Mouse (Mus musculus): ENCODE results near the gene Cnnm3.

Cnnm3 gene

GRCm38 (mm10) chr1:36497312-36497711 lies 14.4 kb upstream of the Cnnm3 start:
- no peak for DNase-seq (ENCODE audit: low spot score in 2 of 2)

- peak; percentile 54 to 61 for DNase-seq (ENCODE audit: low spot score in 2 of 2)
Measured at GRCm38 (mm10) chr1:36501261-36501660, 10.4 kb upstream of the Cnnm3 start.

- DNase-seq (ENCODE audit: low spot score in 2 of 2): no peak
Measured at GRCm38 (mm10) chr1:36508238-36508637, 3.4 kb upstream of the Cnnm3 start.

GRCm38 (mm10) chr1:36512089-36512965 lies 660 bp downstream of the Cnnm3 start:
- DNase-seq (ENCODE audit: low spot score in 2 of 2): peak; percentile 36 to 43

- no peak for DNase-seq (ENCODE audit: low spot score in 2 of 2)
Measured at GRCm38 (mm10) chr1:36512966-36513280, 1.3 kb downstream of the Cnnm3 start.

GRCm38 (mm10) chr1:36513310-36513709 lies 1.6 kb downstream of the Cnnm3 start:
- no peak for DNase-seq (ENCODE audit: low spot score in 2 of 2)

GRCm38 (mm10) chr1:36513718-36514117 lies 2.1 kb downstream of the Cnnm3 start:
- no peak for DNase-seq (ENCODE audit: low spot score in 2 of 2)

- DNase-seq (ENCODE audit: low spot score in 2 of 2): no peak
Measured at GRCm38 (mm10) chr1:36518259-36518658, 6.6 kb downstream of the Cnnm3 start.

GRCm38 (mm10) chr1:36519626-36520025 lies 8.0 kb downstream of the Cnnm3 start:
- DNase-seq (ENCODE audit: low spot score in 2 of 2): no peak

- no peak for DNase-seq (ENCODE audit: low spot score in 2 of 2)
Measured at GRCm38 (mm10) chr1:36522210-36522609, 10.5 kb downstream of the Cnnm3 start.

GRCm38 (mm10) chr1:36523332-36524013 lies 11.8 kb downstream of the Cnnm3 start:
- no peak for DNase-seq (ENCODE audit: low spot score in 2 of 2)

GRCm38 (mm10) chr1:36524058-36524457 lies 12.4 kb downstream of the Cnnm3 start:
- no peak for DNase-seq (ENCODE audit: low spot score in 2 of 2)

GRCm38 (mm10) chr1:36525774-36526173 lies 14.1 kb downstream of the Cnnm3 start:
- DNase-seq (ENCODE audit: low spot score in 2 of 2): no peak

GRCm38 (mm10) chr1:36526903-36527302 lies 15.2 kb downstream of the Cnnm3 start:
- no peak for DNase-seq (ENCODE audit: low spot score in 2 of 2)

- DNase-seq (ENCODE audit: low spot score in 2 of 2): no peak
Measured at GRCm38 (mm10) chr1:36528351-36528750, 16.7 kb downstream of the Cnnm3 start.

GRCm38 (mm10) chr1:36529274-36529673 lies 17.6 kb downstream of the Cnnm3 start:
- no peak for DNase-seq (ENCODE audit: low spot score in 2 of 2)

GRCm38 (mm10) chr1:36529875-36530274 lies 18.2 kb downstream of the Cnnm3 start:
- no peak for DNase-seq (ENCODE audit: low spot score in 2 of 2)

GRCm38 (mm10) chr1:36530485-36530884 lies 18.8 kb downstream of the Cnnm3 start:
- DNase-seq (ENCODE audit: low spot score in 2 of 2): no peak

- DNase-seq (ENCODE audit: low spot score in 2 of 2): no peak
Measured at GRCm38 (mm10) chr1:36530962-36531361, 19.3 kb downstream of the Cnnm3 start.

- no peak for DNase-seq (ENCODE audit: low spot score in 2 of 2)
Measured at GRCm38 (mm10) chr1:36531461-36531860, 19.8 kb downstream of the Cnnm3 start.

- DNase-seq (ENCODE audit: low spot score in 2 of 2): no peak
Measured at GRCm38 (mm10) chr1:36533546-36533945, 21.9 kb downstream of the Cnnm3 start.

- no peak for DNase-seq (ENCODE audit: low spot score in 2 of 2)
Measured at GRCm38 (mm10) chr1:36534595-36535058, 23.0 kb downstream of the Cnnm3 start.
